In genomic region chr14:25514943-25515512, GRCm38 (mm10) we compare ENCODE assay signal across 16 mouse cellular contexts. TPM values are rescaled to one million over a fixed set of nuclear protein-coding genes. Genes with fewer than 3 reads are reported as not detected.
DNase-seq lines count a peak whose midpoint lies in the region; ATAC-seq and TF ChIP-seq lines count a peak whose summit lies in the region.
"Had no signal": no experiment of that assay in that cellular context is flagged by ENCODE, and none has a peak within 500 bp of the region (broad histone marks: within the 10 kb centered on the region; RNA-seq: fewer than 3 reads in every experiment).

No protein-coding gene starts in this region.

- H3K4me1 ChIP-seq in forebrain, embryonic 13.5 days = peaks cover 86% of the 10 kb centered on the region
- peaks cover 18% of the 10 kb centered on the region for H3K4me1 ChIP-seq in forebrain, postnatal 0 days (ENCODE audit: insufficient read depth)
- peaks cover 85% of the 10 kb centered on the region for H3K4me1 ChIP-seq in heart, postnatal 0 days (ENCODE audit: control insufficient read depth, insufficient read depth)
- peaks cover 98% of the 10 kb centered on the region for H3K4me1 ChIP-seq in neural tube, embryonic 13.5 days (replicated peaks)
- peaks cover 88% of the 10 kb centered on the region for H3K4me1 ChIP-seq in neural tube, embryonic 15.5 days
- H3K4me1 ChIP-seq in limb, embryonic 10.5 days = peaks cover 88% of the 10 kb centered on the region

- no peak for ATAC-seq in forebrain, embryonic 13.5 days
- ATAC-seq in forebrain, postnatal 0 days = no peak
- no peak for ATAC-seq in heart, postnatal 0 days (ENCODE audit: insufficient read depth, low read depth)
- ATAC-seq in neural tube, embryonic 13.5 days (ENCODE audit: low read depth) = no peak
- no peak for ATAC-seq in neural tube, embryonic 15.5 days (ENCODE audit: low FRiP score)
- ATAC-seq: forebrain, embryonic 15.5 days; intestine, embryonic 15.5 days; lung, postnatal 0 days had no signal

- H3K4me2 ChIP-seq in forebrain, embryonic 13.5 days = no peak overlapping the region
- no peak overlapping the region for H3K4me2 ChIP-seq in forebrain, postnatal 0 days (ENCODE audit: low read depth)
- no peak overlapping the region for H3K4me2 ChIP-seq in heart, postnatal 0 days (ENCODE audit: low read depth, low read length)
- H3K4me2 ChIP-seq in neural tube, embryonic 13.5 days = no peak overlapping the region
- H3K4me2 ChIP-seq in neural tube, embryonic 15.5 days = no peak overlapping the region
- H3K4me2 ChIP-seq: embryonic facial prominence, embryonic 13.5 days; forebrain, embryonic 15.5 days; intestine, embryonic 15.5 days; limb, embryonic 15.5 days; midbrain, embryonic 12.5 days had no signal

- intact Hi-C loops in heart, postnatal 10 days (cut with DNase I) = loop anchor here (5.0 kb wide), 1 partner anchor 113 kb away; no protein-coding TSS in a partner anchor
- intact Hi-C loops in left cerebral cortex, postnatal 25 days (cut with DNase I) = no loop called here

- H3K27me3 ChIP-seq in forebrain, embryonic 13.5 days = no peaks in the 10 kb centered on the region
- H3K27me3 ChIP-seq in forebrain, postnatal 0 days (ENCODE audit: insufficient read depth, low read length) = no peaks in the 10 kb centered on the region
- H3K27me3 ChIP-seq in heart, postnatal 0 days (ENCODE audit: control insufficient read depth, insufficient read depth, low read length) = no peaks in the 10 kb centered on the region
- no peaks in the 10 kb centered on the region for H3K27me3 ChIP-seq in neural tube, embryonic 13.5 days
- no peaks in the 10 kb centered on the region for H3K27me3 ChIP-seq in neural tube, embryonic 15.5 days (replicated peaks)
- no peaks in the 10 kb centered on the region for H3K27me3 ChIP-seq in limb, embryonic 10.5 days (ENCODE audit: low read depth, poor library complexity, severe bottlenecking)
- H3K27me3 ChIP-seq: embryonic facial prominence, embryonic 13.5 days; forebrain, embryonic 15.5 days; intestine, embryonic 15.5 days; limb, embryonic 15.5 days; midbrain, embryonic 12.5 days had no signal

- no peak for DNase-seq in forebrain, postnatal 0 days
- no peak for DNase-seq in heart, postnatal 0 days (ENCODE audit: low spot score)
- DNase-seq in heart, postnatal 10 days = no peak
- DNase-seq in limb, embryonic 10.5 days (ENCODE audit: low spot score) = no peak
- no peak for DNase-seq in left cerebral cortex, postnatal 25 days (ENCODE audit: low spot score in 2 of 2)
- DNase-seq: cerebellum, postnatal 14 days; gastrocnemius, postnatal 25 days had no signal

- peaks cover 37% of the 10 kb centered on the region for H3K36me3 ChIP-seq in forebrain, embryonic 13.5 days (ENCODE audit: poor library complexity, severe bottlenecking)
- H3K36me3 ChIP-seq in forebrain, postnatal 0 days (ENCODE audit: insufficient read depth) = no peaks in the 10 kb centered on the region
- H3K36me3 ChIP-seq in heart, postnatal 0 days (replicated peaks; ENCODE audit: control insufficient read depth, insufficient read depth, low read length) = no peaks in the 10 kb centered on the region
- H3K36me3 ChIP-seq in neural tube, embryonic 13.5 days = no peaks in the 10 kb centered on the region
- no peaks in the 10 kb centered on the region for H3K36me3 ChIP-seq in neural tube, embryonic 15.5 days
- peaks cover 59% of the 10 kb centered on the region for H3K36me3 ChIP-seq in limb, embryonic 10.5 days
- H3K36me3 ChIP-seq: forebrain, embryonic 15.5 days; intestine, embryonic 15.5 days had no signal

- TF ChIP-seq CTCF in forebrain, postnatal 0 days (IDR thresholded peaks at IDR 0.05; ENCODE audit: low read depth) = no peak
- no peak for TF ChIP-seq CTCF in heart, postnatal 0 days (IDR thresholded peaks at IDR 0.05; ENCODE audit: low read depth)

- peak overlapping the region; percentile 48 for H3K27ac ChIP-seq in forebrain, embryonic 13.5 days
- no peak overlapping the region for H3K27ac ChIP-seq in forebrain, postnatal 0 days (ENCODE audit: low read depth, low read length)
- H3K27ac ChIP-seq in heart, postnatal 0 days (ENCODE audit: low read depth) = peak overlapping the region; percentile 44
- 0 out of 2 replicates have a peak overlapping the region, but pooled peaks have one; percentile 62 for H3K27ac ChIP-seq in neural tube, embryonic 13.5 days (replicated peaks)
- no peak overlapping the region for H3K27ac ChIP-seq in neural tube, embryonic 15.5 days (replicated peaks)
- peak overlapping the region; percentile 19; the same call in 1 of the 2 replicates for H3K27ac ChIP-seq in limb, embryonic 10.5 days
- H3K27ac ChIP-seq: embryonic facial prominence, embryonic 13.5 days; forebrain, embryonic 15.5 days had no signal

- TF ChIP-seq EP300 in heart, postnatal 0 days (IDR thresholded peaks at IDR 0.05; ENCODE audit: low read depth) = no peak

- no peak overlapping the region for H3K9ac ChIP-seq in forebrain, embryonic 13.5 days
- no peak overlapping the region for H3K9ac ChIP-seq in forebrain, postnatal 0 days
- H3K9ac ChIP-seq in heart, postnatal 0 days (replicated peaks; ENCODE audit: low read depth, low read length) = no peak overlapping the region
- no peak overlapping the region for H3K9ac ChIP-seq in neural tube, embryonic 13.5 days
- H3K9ac ChIP-seq in neural tube, embryonic 15.5 days (replicated peaks) = no peak overlapping the region
- H3K9ac ChIP-seq: embryonic facial prominence, embryonic 13.5 days; forebrain, embryonic 15.5 days; intestine, embryonic 15.5 days; limb, embryonic 15.5 days; midbrain, embryonic 12.5 days had no signal

- no peaks in the 10 kb centered on the region for H3K9me3 ChIP-seq in forebrain, embryonic 13.5 days (replicated peaks)
- no peaks in the 10 kb centered on the region for H3K9me3 ChIP-seq in forebrain, postnatal 0 days (ENCODE audit: low read length)
- H3K9me3 ChIP-seq in heart, postnatal 0 days (replicated peaks; ENCODE audit: control insufficient read depth, low read length) = no peaks in the 10 kb centered on the region
- no peaks in the 10 kb centered on the region for H3K9me3 ChIP-seq in neural tube, embryonic 13.5 days
- no peaks in the 10 kb centered on the region for H3K9me3 ChIP-seq in neural tube, embryonic 15.5 days (replicated peaks)
- no peaks in the 10 kb centered on the region for H3K9me3 ChIP-seq in limb, embryonic 10.5 days (replicated peaks)
- H3K9me3 ChIP-seq: embryonic facial prominence, embryonic 13.5 days; forebrain, embryonic 15.5 days; intestine, embryonic 15.5 days; limb, embryonic 15.5 days; midbrain, embryonic 12.5 days had no signal

- WGBS in forebrain, embryonic 13.5 days = 81% methylated on average over 2 of the region's 2 CpGs
- 63% methylated on average over 2 of the region's 2 CpGs for WGBS in forebrain, postnatal 0 days
- 59% methylated on average over 2 of the region's 2 CpGs for WGBS in heart, postnatal 0 days
- 62% methylated on average over 2 of the region's 2 CpGs for WGBS in neural tube, embryonic 13.5 days
- WGBS in neural tube, embryonic 15.5 days = 68% methylated on average over 2 of the region's 2 CpGs
- 74% methylated on average over 2 of the region's 2 CpGs for WGBS in limb, embryonic 10.5 days

- no peak overlapping the region for H3K4me3 ChIP-seq in forebrain, embryonic 13.5 days
- H3K4me3 ChIP-seq in forebrain, postnatal 0 days (ENCODE audit: low read depth, low read length) = no peak overlapping the region
- H3K4me3 ChIP-seq in heart, postnatal 0 days (ENCODE audit: low read depth, low read length) = no peak overlapping the region
- H3K4me3 ChIP-seq in neural tube, embryonic 13.5 days = no peak overlapping the region
- H3K4me3 ChIP-seq in neural tube, embryonic 15.5 days (replicated peaks) = no peak overlapping the region
- no peak overlapping the region for H3K4me3 ChIP-seq in limb, embryonic 10.5 days
- H3K4me3 ChIP-seq: embryonic facial prominence, embryonic 13.5 days; forebrain, embryonic 15.5 days; intestine, embryonic 15.5 days; limb, embryonic 15.5 days; midbrain, embryonic 12.5 days had no signal

RNA-seq across cellular contexts. Expression of gene Zmiz1, which starts 56.0 kb away (rescaled TPM):
- 57.2 and 61.3 TPM in 2 replicates for polyA plus RNA-seq in forebrain, embryonic 13.5 days (2015; fragmentation: Nextera tagmentation; extraction: Ambion mirVana)
- 48.5 and 75.6 TPM in 2 replicates for total RNA-seq in forebrain, postnatal 0 days (2014; rRNA removed)
- 27.7 and 38.0 TPM in 2 replicates for polyA plus RNA-seq in forebrain, postnatal 0 days (2015; fragmentation: Nextera tagmentation; extraction: Ambion mirVana)
- 41.0 and 47.8 TPM in 2 replicates for total RNA-seq in heart, postnatal 0 days (2014; rRNA removed; ENCODE audit: low replicate concordance)
- 12.4 and 13.8 TPM in 2 replicates for polyA plus RNA-seq in heart, postnatal 0 days (2015; fragmentation: Nextera tagmentation; extraction: Ambion mirVana)
- total RNA-seq in heart, postnatal 10 days (2021) = 10 to 100 TPM; 70.9 to 72.0 TPM
- polyA plus RNA-seq in neural tube, embryonic 13.5 days (2015; fragmentation: Nextera tagmentation; extraction: Ambion mirVana) = 57.2 and 66.2 TPM in 2 replicates
- 51.1 and 54.7 TPM in 2 replicates for polyA plus RNA-seq in neural tube, embryonic 15.5 days (2015; fragmentation: Nextera tagmentation; extraction: Ambion mirVana)
- 43.8 and 55.5 TPM in 2 replicates for polyA plus RNA-seq in limb, embryonic 10.5 days (2016; fragmentation: Nextera tagmentation; extraction: Ambion mirVana)
- 10 to 100 TPM; 85.1 to 95.2 TPM for total RNA-seq in left cerebral cortex, postnatal 25 days (2021)

Comparison
In these comparisons a context has a peak if more than half of its experiments do, and no peak if none do; other contexts are left out.
1. H3K27ac ChIP-seq: peak in forebrain, embryonic 13.5 days (single experiment), heart, postnatal 0 days (single experiment), neural tube, embryonic 13.5 days (single experiment) and limb, embryonic 10.5 days (single experiment); none in forebrain, postnatal 0 days (single experiment) and neural tube, embryonic 15.5 days (single experiment).